Mouse (Mus musculus): ENCODE measurements around the gene Ptprm. TPM values are rescaled to one million over a fixed set of nuclear protein-coding genes. Genes with fewer than 3 reads are reported as not detected.
"Not testable (repeated sequence)": the region's sequence is repeated elsewhere in the genome, so short reads cannot be mapped to it uniquely, and the experiment has no call there.

Ptprm gene
- total and polyA plus RNA-seq, 3 experiments = not detected

DNA sequence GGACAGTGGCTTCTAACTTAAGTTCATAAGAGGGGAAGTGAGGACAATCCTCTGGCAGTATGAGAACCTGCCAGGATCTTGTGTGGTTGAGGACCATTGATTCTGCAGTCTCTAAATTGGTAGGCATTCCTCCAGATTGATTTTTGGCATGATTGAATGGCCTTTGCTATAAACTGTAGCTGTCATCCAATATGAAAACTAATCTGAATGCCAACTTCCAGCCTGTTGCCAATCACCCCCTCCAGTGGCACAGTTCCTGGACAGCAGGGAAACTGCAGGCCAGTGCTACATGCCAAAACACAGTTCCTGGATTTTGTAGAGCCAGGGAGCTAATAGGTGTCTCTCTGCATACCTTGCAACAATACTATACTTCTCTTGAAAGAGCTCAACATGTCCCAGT is 495.5 kb downstream of the Ptprm start:
- no peak overlapping the region for H3K27ac ChIP-seq (ENCODE audit: control insufficient read depth, low read depth, low read length)
- TF ChIP-seq SIN3A (IDR thresholded peaks at IDR 0.05; ENCODE audit: low read length) = no peak
- no peak for TF ChIP-seq CHD2 (IDR thresholded peaks at IDR 0.05; ENCODE audit: low read length)
- no peak for TF ChIP-seq MEF2A (IDR thresholded peaks at IDR 0.05; ENCODE audit: extremely low read depth, insufficient replicate concordance, low read depth, low read length, poor library complexity, severe bottlenecking)
- no peak for TF ChIP-seq MAZ (IDR thresholded peaks at IDR 0.05; ENCODE audit: low read depth, low read length)
- no peak for TF ChIP-seq ZC3H11A (IDR thresholded peaks at IDR 0.05; ENCODE audit: low read depth, low read length)
- no peak for TF ChIP-seq ZNF384 (IDR thresholded peaks at IDR 0.05; ENCODE audit: low read depth, low read length)
- no peak for TF ChIP-seq MYB (IDR thresholded peaks at IDR 0.05; ENCODE audit: low read depth, low read length)
- no peak for TF ChIP-seq MXI1 (IDR thresholded peaks at IDR 0.05; ENCODE audit: low read depth, low read length)
- no peak for TF ChIP-seq RCOR1 (IDR thresholded peaks at IDR 0.05; ENCODE audit: low read depth, low read length)
- no peak overlapping the region for H3K9ac ChIP-seq (ENCODE audit: control insufficient read depth, low read depth, low read length, poor library complexity, severe bottlenecking)
- H3K79me2 ChIP-seq (ENCODE audit: control insufficient read depth, insufficient read depth, low read length, poor library complexity) = no peaks in the 10 kb centered on the region
- H3K4me3 ChIP-seq (ENCODE audit: control insufficient read depth in 1 of 2, insufficient read depth in 1 of 2, low read depth in 2 of 2, low read length in 2 of 2) = no peak overlapping the region
- no peaks in the 10 kb centered on the region for H3K36me3 ChIP-seq (ENCODE audit: control insufficient read depth in 1 of 2, insufficient read depth in 2 of 2, low read length in 2 of 2)
- no peaks in the 10 kb centered on the region for H3K4me1 ChIP-seq (ENCODE audit: control insufficient read depth in 1 of 2, insufficient read depth in 2 of 2, low read length in 2 of 2)
- no peaks in the 10 kb centered on the region for H3K27me3 ChIP-seq (ENCODE audit: control insufficient read depth in 1 of 2, insufficient read depth in 2 of 2, low read length in 2 of 2)
- H3K9me3 ChIP-seq (replicated peaks; ENCODE audit: insufficient read depth, low read length) = no peaks in the 10 kb centered on the region
- DNase-seq (ENCODE audit: low read depth, low spot score) = no peak

- no peak overlapping the region for H3K9ac ChIP-seq (ENCODE audit: control insufficient read depth, low read depth, low read length, poor library complexity, severe bottlenecking)
- H3K27ac ChIP-seq (ENCODE audit: control insufficient read depth, low read depth, low read length) = no peak overlapping the region
- H3K79me2 ChIP-seq (ENCODE audit: control insufficient read depth, insufficient read depth, low read length, poor library complexity) = no peaks in the 10 kb centered on the region
- no peak for TF ChIP-seq TAL1 (IDR thresholded peaks at IDR 0.05; ENCODE audit: low read length)
- TF ChIP-seq RCOR1 (IDR thresholded peaks at IDR 0.05; ENCODE audit: low read depth, low read length) = no peak
- TF ChIP-seq SIN3A (IDR thresholded peaks at IDR 0.05; ENCODE audit: low read length) = no peak
- no peak for TF ChIP-seq MYB (IDR thresholded peaks at IDR 0.05; ENCODE audit: low read depth, low read length)
- no peak for TF ChIP-seq ELF1 (IDR thresholded peaks at IDR 0.05; ENCODE audit: low read depth, low read length)
- TF ChIP-seq CHD1 (IDR thresholded peaks at IDR 0.05; ENCODE audit: low read depth, low read length) = no peak
- no peak for TF ChIP-seq MAFK (IDR thresholded peaks at IDR 0.05; ENCODE audit: borderline replicate concordance, low read depth, low read length)
- TF ChIP-seq NRF1 (IDR thresholded peaks at IDR 0.05; ENCODE audit: insufficient read depth, low read depth, low read length, poor library complexity, severe bottlenecking) = no peak
- DNase-seq (ENCODE audit: low read depth, low spot score) = no peak
- H3K36me3 ChIP-seq (ENCODE audit: control insufficient read depth in 1 of 2, insufficient read depth in 2 of 2, low read length in 2 of 2) = no peaks in the 10 kb centered on the region
- H3K4me1 ChIP-seq (ENCODE audit: control insufficient read depth in 1 of 2, insufficient read depth in 2 of 2, low read length in 2 of 2) = no peaks in the 10 kb centered on the region
- H3K27me3 ChIP-seq (ENCODE audit: control insufficient read depth in 1 of 2, insufficient read depth in 2 of 2, low read length in 2 of 2) = no peaks in the 10 kb centered on the region
- no peaks in the 10 kb centered on the region for H3K9me3 ChIP-seq (replicated peaks; ENCODE audit: insufficient read depth, low read length)
- no peak overlapping the region for H3K4me3 ChIP-seq (ENCODE audit: control insufficient read depth in 1 of 2, insufficient read depth in 1 of 2, low read depth in 2 of 2, low read length in 2 of 2)
These were observed 501.8 kb downstream of the Ptprm start for GRCm38 (mm10) chr17:66852496-66852895.

GRCm38 (mm10) chr17:66847011-66847410 is 507.2 kb downstream of the Ptprm start:
- not testable (repeated sequence) for H3K4me1 ChIP-seq (ENCODE audit: control insufficient read depth in 1 of 2, insufficient read depth in 2 of 2, low read length in 2 of 2); H3K79me2 ChIP-seq (ENCODE audit: control insufficient read depth, insufficient read depth, low read length, poor library complexity); H3K36me3 ChIP-seq (ENCODE audit: control insufficient read depth in 1 of 2, insufficient read depth in 2 of 2, low read length in 2 of 2); H3K27me3 ChIP-seq (ENCODE audit: control insufficient read depth in 1 of 2, insufficient read depth in 2 of 2, low read length in 2 of 2); DNase-seq (ENCODE audit: low read depth, low spot score); H3K9me3 ChIP-seq (replicated peaks; ENCODE audit: insufficient read depth, low read length); H3K27ac ChIP-seq (ENCODE audit: control insufficient read depth, low read depth, low read length); H3K4me3 ChIP-seq (ENCODE audit: control insufficient read depth in 1 of 2, insufficient read depth in 1 of 2, low read depth in 2 of 2, low read length in 2 of 2); H3K9ac ChIP-seq (ENCODE audit: control insufficient read depth, low read depth, low read length, poor library complexity, severe bottlenecking)
